Mouse (Mus musculus): ENCODE data around the gene A730009L09Rik.

A730009L09Rik gene

DNA sequence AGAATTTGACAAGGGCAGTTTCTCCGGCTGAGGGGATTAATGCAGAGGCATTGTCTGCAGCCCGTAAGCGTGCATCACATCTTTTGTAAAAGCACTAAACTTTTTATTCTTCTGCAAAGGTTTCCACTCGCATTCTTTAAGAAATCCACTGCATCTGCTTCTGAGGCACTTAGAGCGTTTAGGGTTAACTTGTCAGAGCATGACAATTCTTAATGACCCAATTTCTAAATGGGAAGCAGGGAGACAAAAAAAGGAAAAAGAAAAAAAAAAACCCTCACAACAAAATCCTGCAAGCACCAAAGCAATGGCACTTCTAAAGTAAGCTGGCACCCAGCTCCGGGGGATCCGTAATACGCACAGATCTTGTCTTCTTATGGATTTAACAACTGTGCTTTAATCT lies at the start of gene A730009L09Rik:
TSS of gene A730009L09Rik (plus strand) at position 301 of the 400 bp plus-strand sequence.
- DNase-seq (ENCODE audit: extremely low spot score, low spot score) = no peak

DNA sequence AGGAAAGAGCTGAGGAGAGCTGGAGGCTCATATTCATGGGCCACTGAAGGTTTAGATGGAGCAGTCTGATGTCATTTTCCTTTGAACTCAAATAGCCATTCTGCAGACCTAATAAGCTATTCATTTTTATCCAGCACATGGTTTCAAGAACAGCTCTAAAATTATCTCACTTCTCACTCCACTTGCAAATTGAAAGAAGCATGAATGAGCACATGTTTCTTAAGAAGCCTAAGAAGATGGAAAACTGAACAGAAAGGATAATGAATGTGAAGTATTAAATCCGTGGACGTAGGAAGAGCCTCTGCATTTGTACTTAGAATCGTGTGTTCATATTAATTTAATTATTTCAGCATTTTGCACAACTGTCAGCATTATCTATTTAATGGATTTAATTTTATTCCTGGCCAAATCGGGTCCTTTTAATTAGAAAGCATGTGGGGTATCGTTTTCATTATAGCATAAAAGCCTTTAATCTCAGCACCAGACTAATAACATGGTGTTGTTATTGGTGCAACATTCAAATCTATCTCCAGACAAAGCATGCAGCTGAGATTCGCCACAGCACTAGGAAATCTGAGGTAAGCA lies 49.2 kb upstream of the A730009L09Rik start:
- DNase-seq (ENCODE audit: extremely low spot score, low spot score) = no peak

DNA sequence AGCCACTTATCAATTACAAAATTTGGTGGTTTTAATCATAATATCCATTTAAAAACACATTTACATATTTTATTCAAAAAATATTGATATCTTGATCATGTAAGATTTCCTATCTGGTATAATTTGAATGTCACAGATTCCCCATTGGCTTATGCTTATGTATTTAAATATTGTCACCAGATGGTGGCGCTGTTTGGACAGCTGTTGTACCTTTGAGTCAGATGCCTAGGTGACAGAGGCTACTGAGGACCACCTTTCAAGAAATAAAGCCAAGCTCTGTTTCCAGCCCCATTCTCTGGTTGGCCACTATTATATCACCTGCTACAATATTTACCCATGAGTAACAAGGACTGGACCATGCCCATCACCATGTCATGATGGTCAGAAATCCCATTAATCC lies 46.0 kb upstream of the A730009L09Rik start:
- no peak for DNase-seq (ENCODE audit: extremely low spot score, low spot score)

DNA sequence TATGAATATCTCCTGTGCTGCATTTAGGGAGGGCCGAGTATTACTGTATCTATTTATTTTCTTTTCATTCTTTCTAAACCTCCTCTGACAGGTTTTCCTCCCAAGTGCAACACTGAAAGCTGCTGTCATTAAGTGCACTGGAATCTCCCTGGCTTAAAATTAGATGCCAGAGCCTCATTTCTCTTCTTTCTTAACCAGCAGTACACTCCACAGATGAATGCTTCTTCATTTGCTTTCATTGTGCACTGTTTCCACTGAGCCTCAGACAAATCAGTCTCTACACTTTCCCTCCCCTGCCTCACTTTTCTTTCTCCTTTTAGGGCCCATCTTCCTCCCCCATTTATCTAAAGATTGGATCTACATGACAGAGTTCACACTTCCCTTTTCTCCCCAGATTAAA lies 44.9 kb upstream of the A730009L09Rik start:
- no peak for DNase-seq (ENCODE audit: extremely low spot score, low spot score)

DNA sequence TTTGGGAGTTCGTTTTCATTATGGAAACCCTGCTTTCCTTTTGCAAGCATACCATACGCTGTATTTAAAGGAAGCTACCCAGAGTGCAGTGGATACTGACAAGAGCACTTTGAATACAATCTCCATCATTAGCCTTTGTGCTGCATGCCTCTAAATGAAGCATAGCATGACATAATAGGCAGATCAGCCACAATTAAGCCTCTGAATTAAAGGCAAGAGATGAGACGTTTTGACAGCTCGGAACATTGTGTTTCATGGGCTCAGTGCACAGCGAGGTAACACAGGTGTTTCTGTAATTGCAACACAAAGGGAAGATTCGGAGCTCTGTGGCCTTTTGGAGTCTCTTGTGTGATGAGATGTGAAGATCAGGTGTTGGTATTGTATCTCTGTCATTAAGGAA lies 41.5 kb upstream of the A730009L09Rik start:
- DNase-seq (ENCODE audit: extremely low spot score, low spot score) = no peak

DNA sequence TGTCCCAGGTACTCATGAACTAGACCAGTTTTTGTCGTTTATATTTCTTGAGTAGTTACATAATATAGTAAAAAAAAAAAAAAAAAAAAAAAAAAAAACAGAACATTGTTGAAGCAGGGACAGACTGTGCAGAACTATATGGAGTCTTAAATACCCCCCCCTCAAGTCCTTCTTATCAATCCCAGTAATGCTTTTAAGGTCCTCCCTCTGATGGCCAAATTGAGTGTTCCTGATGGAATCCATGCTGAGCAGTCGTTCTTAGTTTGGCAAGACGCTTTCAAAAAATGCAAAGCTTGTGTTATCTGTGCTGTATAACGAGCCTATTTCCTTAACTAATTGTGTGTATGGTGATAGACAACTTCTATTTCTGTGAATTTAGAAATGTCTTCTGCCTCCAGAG lies 40.2 kb upstream of the A730009L09Rik start:
- DNase-seq (ENCODE audit: extremely low spot score, low spot score) = no peak

DNA sequence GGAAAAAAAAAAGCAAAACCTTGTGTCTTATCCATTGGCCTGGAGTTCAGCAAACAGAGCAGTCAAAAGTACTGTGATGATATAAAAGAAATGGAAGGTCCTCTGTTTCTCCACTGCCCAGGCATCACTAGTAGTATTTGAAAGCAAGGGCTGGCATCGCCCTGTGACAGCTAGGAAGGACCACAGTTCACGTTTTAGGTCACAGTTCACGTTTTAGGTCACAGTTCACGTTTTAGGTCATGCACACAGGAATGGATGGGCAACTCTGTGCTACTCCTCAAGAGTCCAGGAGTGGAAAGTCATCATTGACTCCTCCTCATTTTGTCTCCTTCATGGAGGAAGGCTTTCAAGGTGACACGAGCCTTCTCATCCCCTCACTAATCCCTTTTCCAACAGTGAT lies 38.0 kb upstream of the A730009L09Rik start:
- DNase-seq (ENCODE audit: extremely low spot score, low spot score) = no peak

DNA sequence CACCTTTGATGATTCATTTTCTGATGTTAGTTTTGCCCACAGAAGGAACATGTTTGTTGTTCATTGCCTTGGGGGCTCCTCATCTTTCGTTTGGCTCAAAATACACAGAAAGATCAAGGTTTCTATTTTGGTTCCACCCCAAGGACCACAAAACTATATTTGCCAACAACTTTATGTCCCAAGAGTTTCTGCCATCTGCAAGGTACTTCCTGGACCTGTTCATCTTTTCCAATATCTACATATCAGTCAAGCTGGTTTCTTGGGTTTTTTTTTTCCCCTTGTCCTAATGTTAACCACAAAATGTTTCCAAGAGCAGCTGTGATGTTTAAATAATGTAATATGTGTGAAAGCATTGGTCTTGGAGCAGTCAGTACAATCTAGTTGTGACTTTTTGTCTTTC lies 37.4 kb upstream of the A730009L09Rik start:
- no peak for DNase-seq (ENCODE audit: extremely low spot score, low spot score)

DNA sequence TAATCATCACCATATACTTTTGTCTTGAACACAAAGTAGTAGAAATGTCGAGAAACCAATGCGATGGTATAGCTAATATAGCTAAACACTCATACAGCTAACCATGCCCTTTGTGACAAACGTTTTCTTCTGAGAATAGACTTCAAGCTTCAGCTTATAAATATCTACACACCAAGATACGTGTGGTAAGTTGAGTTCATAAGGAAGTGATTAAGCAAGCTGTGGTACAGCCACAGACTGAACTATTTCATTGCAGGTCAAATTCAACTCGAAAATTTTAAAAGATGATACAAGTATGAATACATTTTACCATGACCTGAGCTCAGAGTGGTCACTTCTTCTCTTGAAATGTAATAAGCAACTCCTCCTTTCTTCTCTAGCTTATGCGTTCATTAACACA lies 37.0 kb upstream of the A730009L09Rik start:
- no peak for DNase-seq (ENCODE audit: extremely low spot score, low spot score)

DNA sequence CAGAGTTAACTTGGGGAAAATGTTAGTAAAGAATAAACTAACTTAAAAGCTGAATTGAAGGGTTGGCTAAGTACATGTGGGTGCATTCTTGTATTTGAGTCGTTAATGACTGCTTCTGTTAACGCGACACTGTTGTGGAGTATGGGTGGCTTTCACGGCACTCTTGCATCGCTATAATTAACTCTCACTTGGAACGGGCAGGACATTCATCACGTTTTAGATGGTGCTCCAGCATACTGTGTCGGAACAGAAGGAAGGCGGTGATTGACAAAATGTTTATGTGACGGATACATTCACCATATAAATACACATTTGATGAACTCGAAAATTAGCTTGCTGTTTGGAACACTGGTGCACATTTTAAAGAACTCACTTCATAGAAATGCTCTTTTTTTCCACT lies 29.0 kb upstream of the A730009L09Rik start:
- no peak for DNase-seq (ENCODE audit: extremely low spot score, low spot score)

DNA sequence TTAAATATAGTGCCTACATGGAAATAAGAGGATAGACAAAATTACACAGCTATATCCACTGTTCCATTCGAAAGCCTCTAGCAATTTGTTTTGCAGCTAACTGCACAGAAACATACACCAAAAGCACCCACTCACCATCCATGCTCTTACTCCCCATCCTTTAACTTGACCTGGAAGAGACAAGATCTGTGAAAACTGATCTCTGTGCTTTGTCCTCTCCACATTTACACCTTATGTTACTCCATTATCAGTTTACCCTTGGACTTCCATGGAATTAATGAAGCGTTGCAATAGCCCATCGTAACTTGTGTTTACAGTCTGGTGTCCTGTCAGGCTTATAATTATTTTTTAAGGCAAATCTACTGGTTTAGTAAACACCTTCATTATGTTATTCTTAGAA lies 20.1 kb upstream of the A730009L09Rik start:
- no peak for DNase-seq (ENCODE audit: extremely low spot score, low spot score)

DNA sequence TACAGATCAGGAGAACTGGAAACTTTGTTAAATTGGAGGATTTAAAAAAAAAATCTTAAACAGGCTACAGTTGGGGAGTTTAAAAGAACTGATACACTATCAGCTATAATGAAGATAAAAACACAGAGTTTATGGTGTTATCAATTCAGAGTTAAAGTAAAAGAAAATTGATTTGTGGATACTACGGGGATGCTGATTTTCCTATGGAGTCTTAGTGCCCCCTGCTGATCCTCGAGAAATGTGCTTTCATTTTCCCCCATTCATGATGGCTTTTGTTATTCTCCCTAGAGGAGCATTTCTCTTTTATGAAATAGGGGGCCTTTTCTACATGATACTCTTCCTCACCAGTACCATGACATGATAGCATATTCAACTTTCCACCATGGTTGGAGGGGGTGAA lies 19.5 kb upstream of the A730009L09Rik start:
- DNase-seq (ENCODE audit: extremely low spot score, low spot score) = no peak

DNA sequence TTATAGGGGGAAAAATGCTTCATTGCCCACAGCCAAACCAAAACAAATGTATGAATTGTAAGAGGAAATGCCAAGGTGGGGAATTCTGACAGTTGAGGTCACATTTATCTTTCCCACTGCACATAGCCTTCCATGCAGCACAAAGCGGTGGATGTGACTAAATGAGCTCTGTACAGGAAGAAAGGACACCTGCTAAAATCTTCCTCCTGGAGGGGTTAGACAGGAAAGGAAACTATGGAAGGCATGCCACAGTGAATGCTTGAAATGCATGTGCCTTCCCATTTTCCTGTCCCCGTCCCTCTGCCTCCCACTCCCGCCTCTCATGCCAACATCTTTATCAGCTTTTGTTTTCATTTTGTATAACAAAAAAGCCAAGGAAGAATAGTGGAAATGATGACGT lies 7.2 kb upstream of the A730009L09Rik start:
- no peak for DNase-seq (ENCODE audit: extremely low spot score, low spot score)

DNA sequence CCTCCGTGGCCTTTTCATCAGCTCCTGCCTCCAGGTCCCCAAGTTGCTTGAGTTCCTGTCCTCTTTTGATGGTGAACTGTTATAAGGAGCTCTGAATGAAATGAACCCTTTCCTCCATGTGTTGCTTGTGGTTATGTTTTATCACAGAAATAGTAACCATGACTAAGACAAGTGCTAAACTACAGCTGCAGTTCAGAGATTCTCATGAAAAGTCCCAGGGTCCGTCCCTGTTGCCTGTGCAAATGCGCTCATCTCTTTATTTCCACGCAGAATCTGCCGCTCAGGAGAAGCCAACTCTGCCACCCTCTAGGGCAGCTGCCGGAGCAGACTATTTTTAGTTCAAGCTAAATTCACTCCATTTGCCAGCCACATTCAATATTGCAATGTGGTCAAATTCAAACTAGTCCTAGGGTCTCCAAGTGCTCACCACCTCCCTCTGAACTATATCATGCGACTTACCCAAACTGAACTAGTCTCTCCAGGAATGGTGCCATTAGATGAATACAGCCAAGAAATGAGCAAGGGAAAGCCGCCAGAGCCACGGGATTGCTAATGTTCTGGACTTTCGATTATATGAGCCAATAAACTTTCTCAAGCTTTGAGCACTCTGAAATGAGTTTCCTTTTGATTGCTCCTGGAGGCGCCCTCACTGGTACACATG lies 7.2 kb downstream of the A730009L09Rik start:
- DNase-seq (ENCODE audit: extremely low spot score, low spot score) = no peak

DNA sequence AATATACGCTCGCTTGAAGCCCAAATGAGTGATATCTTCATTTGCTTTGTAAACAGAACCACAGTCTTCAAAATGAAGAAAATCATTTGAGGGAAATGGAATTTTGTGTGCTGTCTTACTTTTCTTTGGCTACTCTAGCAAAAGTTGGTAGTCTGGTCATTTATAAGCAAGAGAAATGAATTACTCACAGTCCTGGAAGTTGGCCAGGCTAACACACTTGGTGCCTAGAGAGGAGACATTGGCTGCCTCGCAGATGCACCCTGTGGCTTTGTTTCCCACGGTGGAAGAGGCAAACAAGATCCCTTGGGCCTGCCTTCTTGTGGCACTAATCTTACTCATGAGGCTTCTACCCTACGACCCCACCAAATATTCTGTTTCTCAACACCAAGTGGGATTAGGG lies 8.1 kb downstream of the A730009L09Rik start:
- DNase-seq (ENCODE audit: extremely low spot score, low spot score) = no peak

DNA sequence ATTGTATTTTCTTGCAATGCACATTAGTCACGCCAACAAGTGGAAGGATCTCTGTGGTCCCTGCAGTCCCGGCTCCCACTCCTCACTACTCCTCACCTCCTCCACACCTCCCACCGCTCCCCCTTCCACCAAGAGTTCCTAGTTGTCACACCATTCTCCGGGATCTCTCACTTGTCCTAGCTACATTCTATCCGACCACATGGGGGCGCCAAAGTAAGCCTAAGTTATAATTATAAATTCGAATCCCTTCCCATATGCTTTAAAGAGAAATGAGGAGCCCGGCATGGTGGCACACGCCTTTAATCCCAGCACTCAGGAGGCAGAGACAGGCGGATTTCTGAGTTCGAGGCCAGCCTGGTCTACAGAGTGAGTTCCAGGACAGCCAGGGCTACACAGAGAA lies 12.5 kb downstream of the A730009L09Rik start:
- peak; percentile 18 for DNase-seq (ENCODE audit: extremely low spot score, low spot score)

DNA sequence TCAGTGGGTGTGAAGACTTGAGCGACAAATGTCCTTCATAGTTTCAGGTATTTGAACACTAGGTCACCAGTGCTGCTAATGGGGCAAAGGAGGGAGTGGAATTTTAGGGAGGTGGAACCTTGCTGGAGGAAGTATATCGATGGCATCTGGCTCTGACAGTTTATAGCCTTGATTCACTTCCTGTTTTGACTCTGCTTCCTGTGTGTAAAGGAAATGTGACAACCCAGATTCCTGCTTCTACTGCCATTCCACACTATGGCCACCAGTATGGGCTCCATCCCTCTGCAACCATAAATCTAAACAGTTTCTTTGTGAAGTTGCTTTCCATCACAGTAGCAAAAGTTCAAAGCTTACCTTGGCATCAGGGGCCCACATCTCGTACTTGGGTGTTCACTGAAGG lies 17.9 kb downstream of the A730009L09Rik start:
- no peak for DNase-seq (ENCODE audit: extremely low spot score, low spot score)

DNA sequence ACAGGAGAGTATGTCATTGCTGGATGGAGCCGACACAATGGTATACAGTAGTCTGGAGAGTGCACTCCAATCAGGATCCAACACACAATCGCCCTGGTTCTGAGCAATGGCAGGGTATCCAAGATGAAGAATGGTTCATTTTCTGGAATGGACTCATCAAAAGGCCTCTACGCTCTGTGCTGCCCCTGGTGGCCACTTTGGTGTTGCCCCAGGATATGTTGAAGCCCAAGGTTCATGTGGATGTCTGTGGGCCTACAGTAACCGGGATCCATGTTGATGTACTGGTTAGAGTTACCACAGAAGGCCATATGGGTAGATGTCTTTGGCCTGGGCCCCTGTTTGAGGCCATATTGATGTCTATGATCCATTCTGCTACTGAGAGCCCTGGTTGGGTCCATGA lies 31.1 kb downstream of the A730009L09Rik start:
- no peak for DNase-seq (ENCODE audit: extremely low spot score, low spot score)

DNA sequence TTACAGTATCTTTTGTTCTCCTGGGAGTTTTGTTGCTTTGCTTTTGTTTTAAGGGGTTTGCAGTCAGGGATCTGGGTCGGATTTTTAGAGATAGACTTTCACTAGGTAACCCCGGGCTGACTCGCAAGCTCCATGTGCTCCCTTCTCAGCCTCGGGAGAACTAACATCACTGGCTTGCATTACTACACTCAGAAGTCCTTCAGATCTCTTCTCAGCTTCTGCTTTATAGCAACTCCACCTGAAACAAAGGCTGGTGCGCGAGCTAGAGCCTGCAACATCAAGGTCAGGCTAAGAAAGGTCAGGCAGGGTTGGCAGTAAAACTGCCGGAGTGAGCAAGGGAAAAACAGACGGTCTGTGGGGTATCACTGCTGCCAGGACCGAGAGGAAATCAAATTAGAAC lies 34.2 kb downstream of the A730009L09Rik start:
- DNase-seq (ENCODE audit: extremely low spot score, low spot score) = no peak

DNA sequence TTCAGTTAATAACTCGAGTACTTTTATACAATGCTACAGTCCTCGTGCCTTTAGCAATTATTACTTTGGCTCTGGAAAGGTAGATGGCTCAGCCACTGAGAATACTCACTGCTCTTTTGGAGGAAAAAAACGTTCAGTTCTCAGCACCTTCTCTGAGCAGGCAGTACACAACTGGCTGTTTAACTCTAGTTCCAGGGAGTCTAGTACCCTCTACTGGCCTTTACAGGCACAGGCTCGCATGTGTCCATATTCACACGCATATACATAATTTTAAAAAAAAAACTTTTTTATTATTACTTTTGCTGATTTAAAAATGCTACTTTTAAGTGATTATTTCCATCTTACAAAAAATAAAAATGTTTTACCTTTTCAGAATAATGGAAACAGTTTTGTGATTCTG lies 35.5 kb downstream of the A730009L09Rik start:
- no peak for DNase-seq (ENCODE audit: extremely low spot score, low spot score)

DNA sequence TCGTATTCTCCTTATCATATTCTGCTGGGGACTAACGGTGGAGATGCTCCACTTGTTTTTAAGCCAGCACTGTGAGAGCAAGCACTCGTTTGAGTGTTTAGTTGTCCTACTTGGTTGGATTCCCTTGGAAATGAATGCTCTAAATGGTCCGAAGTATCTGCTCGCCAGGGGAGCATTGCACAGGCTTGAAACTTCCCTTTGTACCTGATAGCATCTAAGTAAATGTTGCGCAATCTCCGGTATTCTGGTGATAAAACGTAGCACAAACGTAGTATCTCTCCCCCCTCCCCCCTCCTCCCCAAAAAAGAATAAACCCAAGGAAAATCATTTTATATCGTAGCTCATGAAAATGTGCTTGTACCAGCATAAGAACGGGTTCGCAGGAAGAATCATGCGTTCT lies 39.1 kb downstream of the A730009L09Rik start:
- no peak for DNase-seq (ENCODE audit: extremely low spot score, low spot score)

DNA sequence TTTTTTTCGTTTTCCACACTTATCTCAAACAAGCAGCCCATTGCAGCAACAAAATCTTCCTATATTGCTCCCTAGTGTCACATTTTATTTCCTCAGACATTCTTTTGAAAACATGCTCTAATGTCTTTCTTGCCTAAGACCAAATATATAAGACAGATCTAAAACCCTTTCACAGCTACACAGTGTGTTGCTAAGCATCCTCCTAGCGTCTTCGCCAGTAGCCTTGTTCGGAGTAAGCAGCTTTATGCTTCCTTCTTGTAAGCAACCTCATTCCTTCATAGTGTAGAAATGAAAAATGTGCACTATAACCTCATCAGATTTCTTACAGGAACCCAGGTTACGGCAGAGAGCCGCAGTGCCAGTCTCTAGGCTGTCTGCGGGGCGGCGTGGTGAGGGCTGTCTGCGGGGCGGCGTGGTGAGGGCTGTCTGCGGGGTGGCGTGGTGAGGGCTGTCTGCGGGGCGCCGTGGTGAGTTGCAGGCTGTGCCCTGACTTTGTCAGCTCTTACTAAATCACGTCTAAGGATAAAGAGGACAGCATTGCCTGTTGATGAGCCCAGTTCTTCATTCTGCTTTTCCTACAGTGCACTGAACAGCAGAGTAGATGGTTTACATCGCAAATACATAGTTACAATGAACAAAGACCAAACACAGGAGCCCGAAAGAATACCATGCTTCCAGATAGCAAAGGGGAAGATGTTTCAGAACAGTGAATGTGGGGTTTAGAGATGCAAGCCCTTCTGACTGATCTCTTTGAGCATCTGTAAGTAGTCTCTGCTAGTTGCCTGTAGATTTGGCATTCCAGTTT lies 43.4 kb downstream of the A730009L09Rik start:
- DNase-seq (ENCODE audit: extremely low spot score, low spot score) = no peak
